Mouse (Mus musculus): Measurements from ENCODE around the gene Zfp36l1.

The Zfp36l1 gene

GRCm38 (mm10) chr12:80112852-80113551 lies at the start of gene Zfp36l1:
Gene Zfp36l1, minus strand, starts transcription at chr12:80113013.
- peak; percentile 53 to 63 for DNase-seq (ENCODE audit: low spot score in 2 of 2)

DNA sequence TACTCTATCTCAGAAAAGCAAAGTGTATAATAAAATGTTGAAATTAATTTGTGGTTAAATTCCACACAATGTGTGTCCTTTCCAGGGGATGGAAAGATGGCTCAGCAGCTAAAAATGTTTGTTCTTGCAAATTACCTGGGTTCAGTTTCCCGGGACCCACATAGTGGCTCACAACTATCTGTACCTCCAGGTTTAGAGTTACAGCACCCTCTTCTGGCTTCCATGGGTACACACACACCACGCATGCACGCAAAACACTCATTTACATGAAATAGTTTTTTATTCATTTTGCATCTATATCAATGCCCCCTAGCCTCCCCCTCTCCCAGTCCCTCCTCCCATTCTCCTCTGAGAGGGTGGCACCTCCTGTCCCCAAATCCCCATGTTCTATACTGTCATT lies 49.6 kb upstream of the Zfp36l1 start:
- no peak for DNase-seq (ENCODE audit: low spot score in 2 of 2)

DNA sequence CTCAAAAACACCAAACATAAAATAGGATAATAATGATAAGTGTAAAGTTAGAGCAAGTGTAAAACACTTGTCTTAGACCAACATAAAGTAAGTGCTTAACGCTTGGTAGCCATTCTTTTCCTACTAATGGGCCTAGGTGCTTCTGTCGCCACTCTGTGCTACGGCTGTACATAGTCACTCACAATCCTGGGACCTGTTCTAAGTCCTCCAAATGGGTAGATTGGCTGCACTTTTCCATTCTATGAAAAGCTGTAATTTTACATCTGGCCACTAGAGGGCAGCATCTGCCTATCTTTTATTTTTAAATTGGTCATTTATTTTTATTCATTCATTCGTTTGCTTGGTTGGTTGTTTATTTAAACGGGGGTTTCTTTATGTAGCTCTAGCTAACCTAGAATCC lies 44.9 kb upstream of the Zfp36l1 start:
- DNase-seq (ENCODE audit: low spot score in 2 of 2) = no peak

GRCm38 (mm10) chr12:80153687-80154326 lies 41.0 kb upstream of the Zfp36l1 start:
- DNase-seq (ENCODE audit: low spot score in 2 of 2) = no peak

- DNase-seq (ENCODE audit: low spot score in 2 of 2) = no peak
These were observed 40.3 kb upstream of the Zfp36l1 start for GRCm38 (mm10) chr12:80153078-80153477.

- DNase-seq (ENCODE audit: low spot score in 2 of 2) = no peak
These were observed 39.0 kb upstream of the Zfp36l1 start for GRCm38 (mm10) chr12:80151821-80152220.

- no peak for DNase-seq (ENCODE audit: low spot score in 2 of 2)
These were observed 37.8 kb upstream of the Zfp36l1 start for GRCm38 (mm10) chr12:80150624-80151023.

DNA sequence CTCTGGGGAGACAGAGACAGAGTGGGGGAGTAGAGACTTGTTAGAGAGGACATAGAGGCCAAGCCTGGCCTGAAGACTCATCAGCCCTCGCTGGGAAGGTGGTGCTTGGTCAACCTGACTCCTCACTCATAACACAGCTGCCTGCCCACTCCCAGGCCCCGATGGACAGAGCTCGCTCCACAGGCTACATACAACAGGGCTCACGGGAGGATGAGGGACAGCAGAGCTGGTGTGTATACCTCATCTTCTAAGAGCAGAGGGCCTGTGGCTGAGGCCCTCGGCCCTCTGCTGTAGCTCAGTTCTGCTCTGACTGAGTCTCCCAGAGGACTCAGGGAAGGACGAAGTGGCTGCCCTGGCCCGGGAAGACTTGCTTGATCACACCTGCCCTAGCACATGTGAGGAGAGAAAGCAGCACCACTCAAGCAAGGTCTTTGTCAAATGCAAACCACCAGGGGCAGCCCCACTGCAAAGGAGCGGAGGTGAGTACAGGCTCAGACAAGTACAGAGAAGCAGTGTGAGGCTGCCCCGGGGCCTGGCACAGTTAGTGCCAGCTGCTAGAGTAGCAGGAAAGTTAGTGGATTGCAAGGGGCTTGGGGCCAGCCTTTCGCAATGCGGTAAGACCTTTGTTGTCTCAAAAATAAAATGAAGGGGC lies 34.9 kb upstream of the Zfp36l1 start:
- DNase-seq (ENCODE audit: low spot score in 2 of 2) = no peak

- peak; percentile 55 to 58 for DNase-seq (ENCODE audit: low spot score in 2 of 2)
These were observed 33.7 kb upstream of the Zfp36l1 start for GRCm38 (mm10) chr12:80146227-80147223.

- DNase-seq (ENCODE audit: low spot score in 2 of 2) = no peak
These were observed 32.6 kb upstream of the Zfp36l1 start for GRCm38 (mm10) chr12:80145365-80145764.

DNA sequence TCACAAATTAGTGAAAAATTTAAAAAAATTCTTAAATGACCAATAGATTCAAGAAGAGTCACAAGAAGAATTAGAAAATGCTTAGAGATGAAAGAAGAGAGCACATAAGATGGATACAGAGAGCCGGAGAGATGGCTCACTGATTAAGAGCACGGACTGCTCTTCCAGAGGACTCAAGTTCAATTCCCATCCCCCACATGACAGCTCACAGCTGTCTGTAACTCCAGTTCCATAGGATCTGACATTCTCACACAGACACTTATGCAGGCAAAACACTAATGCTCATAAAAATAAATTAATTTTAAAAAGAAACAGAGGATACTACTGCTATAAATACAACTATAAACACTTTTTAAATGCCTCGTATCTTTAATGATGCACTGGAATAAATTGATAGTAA lies 32.0 kb upstream of the Zfp36l1 start:
- DNase-seq (ENCODE audit: low spot score in 2 of 2) = no peak

DNA sequence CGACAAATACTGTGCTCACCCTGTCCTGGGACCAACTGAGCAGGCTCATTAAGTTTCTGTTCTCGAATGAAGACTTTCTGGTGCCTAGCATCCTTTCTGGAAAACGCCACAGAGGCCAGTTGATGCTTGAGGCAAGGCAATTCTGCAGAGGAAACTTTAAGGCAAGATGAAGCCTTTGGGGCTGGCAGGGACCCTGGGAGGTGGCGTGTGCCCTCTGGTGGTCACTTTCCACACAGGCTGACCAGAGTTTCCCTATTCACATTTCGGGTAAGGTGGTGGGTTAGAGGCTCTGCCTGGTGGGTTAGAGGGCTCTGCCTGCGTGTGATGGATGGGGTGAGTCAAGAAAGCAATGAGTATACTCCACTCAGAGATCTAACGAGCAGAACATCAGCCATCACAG lies 28.7 kb upstream of the Zfp36l1 start:
- peak; percentile 38 to 41 for DNase-seq (ENCODE audit: low spot score in 2 of 2)

GRCm38 (mm10) chr12:80141011-80141410 lies 28.2 kb upstream of the Zfp36l1 start:
- DNase-seq (ENCODE audit: low spot score in 2 of 2) = no peak

GRCm38 (mm10) chr12:80137744-80138143 lies 24.9 kb upstream of the Zfp36l1 start:
- no peak for DNase-seq (ENCODE audit: low spot score in 2 of 2)

DNA sequence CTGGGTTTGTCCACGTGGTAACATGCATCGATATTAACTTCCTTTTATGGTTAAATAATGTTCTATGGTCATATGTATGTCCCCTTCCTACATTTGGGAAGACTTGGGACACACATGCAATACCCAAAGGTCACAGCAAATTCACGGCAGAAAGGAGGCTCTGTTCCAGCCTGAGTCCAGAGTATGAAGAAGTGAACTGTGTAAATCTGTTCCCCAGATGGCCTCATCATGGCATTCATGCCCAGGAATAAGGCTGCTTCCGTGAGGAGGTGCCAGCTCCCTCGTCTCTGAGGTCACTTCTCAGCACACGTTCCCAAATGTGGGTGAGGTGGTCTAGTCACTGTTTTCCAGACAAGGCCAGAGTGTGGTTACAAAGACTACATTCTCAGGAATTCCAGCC lies 24.4 kb upstream of the Zfp36l1 start:
- no peak for DNase-seq (ENCODE audit: low spot score in 2 of 2)

DNA sequence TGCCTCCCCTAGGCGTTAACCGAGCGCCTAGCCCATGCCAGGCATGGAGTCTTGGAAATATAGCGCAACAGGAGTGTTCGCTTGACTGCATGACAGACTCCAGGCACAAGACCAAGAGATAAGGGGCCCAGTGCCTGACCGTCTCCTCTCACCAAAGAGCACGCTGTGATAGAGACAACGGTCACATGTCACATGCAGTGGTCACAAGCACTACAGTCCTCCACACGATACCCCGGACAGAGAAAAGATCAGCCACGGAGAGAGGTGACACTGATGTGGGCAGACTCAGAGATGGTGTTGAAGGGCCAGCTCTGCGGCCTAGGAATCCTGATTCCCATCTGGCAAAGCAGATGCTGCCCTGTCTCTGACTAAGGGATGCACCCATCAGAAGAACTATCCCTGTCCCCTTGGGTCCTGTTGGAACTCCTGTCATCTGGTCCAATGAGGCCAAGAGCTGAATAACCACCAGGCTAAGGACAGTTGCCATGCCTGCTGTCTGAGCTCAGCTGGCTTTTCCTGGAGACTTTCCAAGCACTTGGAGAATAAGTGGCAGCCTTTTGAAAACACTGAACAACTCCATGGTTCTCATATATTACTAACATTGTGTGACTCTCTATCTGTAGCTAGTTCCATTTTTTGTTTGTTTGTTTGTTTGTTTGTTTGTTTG lies 23.6 kb upstream of the Zfp36l1 start:
- DNase-seq (ENCODE audit: low spot score in 2 of 2) = no peak

DNA sequence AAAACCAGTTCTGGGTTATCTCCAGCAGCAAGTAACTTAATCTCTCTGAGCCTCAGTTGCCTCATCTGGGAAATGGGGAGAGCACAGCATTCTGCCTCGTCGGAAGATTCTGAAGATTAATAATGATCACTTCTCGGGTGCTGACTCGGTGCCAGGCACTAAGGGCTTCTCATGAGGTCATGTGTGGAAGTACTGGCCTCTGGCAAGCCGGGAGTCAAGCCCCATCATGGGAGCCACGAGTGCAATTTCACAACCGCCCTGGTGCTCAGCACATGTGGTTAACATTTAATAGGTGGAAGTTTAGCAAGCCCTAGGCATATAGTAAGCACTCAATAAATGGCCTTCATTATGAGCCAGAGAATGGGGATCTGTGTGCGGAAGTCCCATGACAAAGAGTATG lies 22.4 kb upstream of the Zfp36l1 start:
- DNase-seq (ENCODE audit: low spot score in 2 of 2) = no peak

DNA sequence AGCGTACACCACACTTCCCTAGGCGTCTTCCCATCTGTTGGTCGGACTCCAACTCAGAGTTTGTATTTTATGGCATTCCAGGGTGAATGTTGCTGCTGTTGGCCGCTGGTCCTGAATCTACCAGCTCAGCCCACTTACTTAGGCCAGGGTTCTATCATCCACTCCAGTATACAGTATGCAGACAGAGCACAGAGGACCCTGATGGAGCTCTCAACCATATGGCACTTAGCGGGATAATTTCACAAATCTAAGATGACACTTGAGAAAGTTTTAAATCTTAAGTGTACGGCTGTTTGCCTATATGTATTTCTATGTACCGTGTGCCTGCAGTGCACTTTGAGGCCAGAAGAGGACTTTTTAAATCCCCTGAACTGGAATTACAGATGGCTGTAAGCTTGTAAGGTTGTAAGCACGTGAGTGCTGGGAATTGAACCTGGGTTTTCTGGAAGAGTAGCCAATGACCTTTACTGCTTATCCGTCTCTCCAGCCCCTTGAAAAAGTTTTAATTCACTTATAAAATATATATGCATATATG lies 20.3 kb upstream of the Zfp36l1 start:
- no peak for DNase-seq (ENCODE audit: low spot score in 2 of 2)

DNA sequence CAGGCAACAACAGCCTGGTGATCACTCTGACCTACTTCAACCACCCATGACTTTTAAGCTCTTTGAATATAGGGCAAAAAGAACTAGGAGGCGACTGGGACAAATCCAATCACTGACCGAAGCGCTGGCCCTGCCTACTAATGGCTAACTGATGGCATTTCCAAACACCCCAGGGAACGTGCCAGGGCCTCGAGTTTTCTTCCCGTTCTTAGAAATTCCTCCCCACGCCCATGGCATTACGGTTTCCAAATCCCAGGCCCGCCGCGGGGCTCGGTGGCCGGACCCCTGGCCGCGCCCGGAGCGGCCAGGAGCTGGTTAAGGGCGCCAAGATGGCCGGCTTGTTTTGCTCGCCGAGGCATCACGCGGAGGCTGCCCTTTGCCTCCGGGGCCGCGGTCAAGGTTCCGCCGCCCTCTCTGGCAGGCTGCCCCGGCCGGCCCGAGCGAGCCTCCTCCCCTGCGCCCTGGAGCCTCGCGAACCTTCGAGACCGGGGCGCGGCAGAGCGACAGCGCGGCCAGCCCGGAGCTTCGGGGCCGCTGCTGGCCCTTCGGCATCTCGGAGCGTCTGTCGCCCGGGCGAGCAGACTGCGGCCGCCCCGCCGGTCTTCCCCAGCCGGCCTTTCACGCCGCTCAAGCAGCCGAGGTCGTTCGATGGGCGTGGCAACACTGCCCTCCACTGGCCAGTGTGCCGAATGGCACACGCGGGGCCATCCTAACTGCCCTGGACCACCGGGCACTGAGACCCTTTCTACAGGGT lies 19.6 kb upstream of the Zfp36l1 start:
- peak; percentile 58 to 65 for DNase-seq (ENCODE audit: low spot score in 2 of 2)

All from frontal cortex, postnatal 25 days (tissue).